Mouse (Mus musculus): ENCODE data around the gene Ttc21a.
A peak's percentile ranks its signal among the peaks of the same experiment; 100 is the strongest.

Ttc21a gene

DNA sequence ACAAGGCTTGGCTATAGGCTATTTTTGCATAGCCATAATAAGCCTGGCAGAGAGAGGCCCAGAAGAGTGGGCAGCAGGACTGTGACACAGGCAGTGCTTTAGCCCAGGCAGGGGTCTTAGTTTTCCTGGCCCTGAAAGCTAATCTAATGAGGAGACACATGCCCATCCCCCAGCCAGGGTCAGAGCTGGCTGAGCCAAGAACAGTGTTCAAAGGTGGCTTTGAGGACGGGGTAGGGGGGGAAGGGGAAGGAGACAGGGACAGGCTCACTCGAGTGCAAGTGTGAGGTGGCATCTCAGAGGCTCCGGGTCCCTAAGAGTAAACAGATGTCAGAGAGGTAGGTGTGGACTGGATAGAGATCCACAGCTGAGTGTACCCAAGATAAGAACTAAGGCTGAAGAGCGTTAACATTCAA lies 43.4 kb downstream of the Ttc21a start:
- H3K4me3 ChIP-seq (replicated peaks; ENCODE audit: low read length), result peak overlapping the region; percentile 91
- no peak for TF ChIP-seq NANOG (IDR thresholded peaks at IDR 0.05; ENCODE audit: borderline replicate concordance, low read length)
- TF ChIP-seq CTCF (conservative IDR thresholded peaks at IDR 0.05; ENCODE audit: low read length), result no peak
- TF ChIP-seq POU5F1 (IDR thresholded peaks at IDR 0.05; ENCODE audit: borderline replicate concordance, low read length), result no peak
- H3K9me3 ChIP-seq (ENCODE audit: low read length), result no peaks in the 10 kb centered on the region
- peaks cover 28% of the 10 kb centered on the region for H3K36me3 ChIP-seq (ENCODE audit: insufficient read depth, low read length)
- peaks cover 83% of the 10 kb centered on the region for H3K4me1 ChIP-seq (replicated peaks; ENCODE audit: low read depth, low read length)
- H3K27me3 ChIP-seq (ENCODE audit: insufficient read depth, low read length), result no peaks in the 10 kb centered on the region

DNA sequence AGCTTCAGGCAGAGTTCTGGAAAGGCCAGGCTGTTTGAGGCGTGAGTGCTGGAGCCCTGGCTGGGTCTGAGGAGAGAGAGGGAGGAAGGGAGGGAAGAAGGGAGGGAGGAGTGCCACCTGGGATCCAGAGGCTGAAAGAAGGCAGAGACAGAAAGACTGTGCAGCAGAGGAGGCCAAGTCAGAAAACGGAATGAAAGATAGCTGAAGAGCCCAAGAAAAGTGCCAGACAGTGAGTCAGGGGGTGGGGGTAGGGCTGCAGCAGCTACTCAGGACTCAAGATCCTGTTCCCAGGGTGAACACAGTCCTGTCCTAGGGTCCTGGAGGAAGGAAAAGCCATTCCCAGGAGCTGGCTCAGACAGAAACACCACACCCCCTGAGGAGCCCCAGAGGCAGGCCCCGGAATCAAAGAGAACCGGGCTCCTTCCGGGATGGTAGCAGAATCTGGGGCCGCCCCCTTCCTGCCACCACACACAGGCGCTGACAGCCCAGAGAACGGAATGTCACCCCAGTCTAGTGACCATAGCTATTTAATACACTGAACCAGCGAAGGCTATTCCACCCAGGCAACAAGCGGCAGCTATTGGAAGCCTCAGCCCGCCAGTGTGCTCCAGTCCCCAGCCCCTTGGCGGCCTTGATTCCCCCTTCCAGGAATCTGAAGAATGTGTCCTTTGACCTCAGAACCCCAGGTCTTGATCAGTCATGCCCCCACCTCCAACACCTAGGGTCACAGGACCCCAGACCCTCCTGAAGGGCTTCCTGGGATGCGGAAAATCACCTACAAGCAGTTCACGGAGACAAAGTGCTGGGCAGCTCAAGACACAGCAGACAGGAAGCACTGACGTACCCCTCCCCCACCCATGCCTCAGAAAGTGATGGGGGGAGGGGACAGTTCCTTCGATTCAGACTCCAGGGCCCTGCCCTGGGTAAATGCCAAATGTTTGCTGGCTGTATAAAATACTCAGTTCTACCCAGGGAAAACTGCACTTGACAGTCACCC lies 44.1 kb downstream of the Ttc21a start:
- Histone ChIP-seq H3K27me3 (ENCODE audit: insufficient read depth, low read length) (no peaks in the 10 kb centered on the region), H3K4me1 (replicated peaks; ENCODE audit: low read depth, low read length) (peaks cover 84% of the 10 kb centered on the region), H3K4me3 (replicated peaks; ENCODE audit: low read length) (peak overlapping the region; percentile 91), H3K36me3 (ENCODE audit: insufficient read depth, low read length) (peaks cover 24% of the 10 kb centered on the region), H3K9me3 (ENCODE audit: low read length) (no peaks in the 10 kb centered on the region)
- no peak for TF ChIP-seq CTCF (conservative IDR thresholded peaks at IDR 0.05; ENCODE audit: low read length)
- no peak for TF ChIP-seq POU5F1 (IDR thresholded peaks at IDR 0.05; ENCODE audit: borderline replicate concordance, low read length)
- no peak for TF ChIP-seq NANOG (IDR thresholded peaks at IDR 0.05; ENCODE audit: borderline replicate concordance, low read length)

DNA sequence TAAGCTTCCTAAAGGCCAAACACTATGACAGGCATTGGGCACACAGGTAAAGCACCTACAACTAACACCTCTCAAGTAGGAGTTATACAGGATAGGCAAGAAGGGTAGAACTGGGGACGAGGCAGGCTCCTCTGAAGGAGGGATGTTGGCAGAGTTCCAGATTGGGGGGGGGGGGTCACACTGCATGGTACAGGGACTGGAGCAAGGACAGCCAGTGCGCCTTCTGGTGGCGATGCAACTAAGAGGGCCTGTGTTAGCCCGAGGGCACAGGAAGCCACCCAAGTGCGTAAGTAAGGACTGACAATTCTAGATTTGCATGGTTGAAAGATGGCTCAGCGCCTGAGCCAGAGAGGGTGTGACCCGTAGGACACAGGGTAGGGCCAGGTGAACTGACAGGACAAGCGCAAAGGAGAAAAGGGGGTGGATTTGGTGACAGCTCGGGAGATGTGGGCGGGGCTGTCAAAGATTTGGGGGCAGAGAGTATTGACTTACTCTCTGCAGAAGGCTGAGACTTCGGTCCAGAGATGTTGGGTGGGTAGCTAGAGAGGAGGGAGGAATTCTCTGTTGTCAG lies 44.9 kb downstream of the Ttc21a start:
- H3K4me3 ChIP-seq (replicated peaks; ENCODE audit: low read length), result peak overlapping the region; percentile 91
- TF ChIP-seq CTCF (conservative IDR thresholded peaks at IDR 0.05; ENCODE audit: low read length) (no peak), POU5F1 (IDR thresholded peaks at IDR 0.05; ENCODE audit: borderline replicate concordance, low read length) (no peak), NANOG (IDR thresholded peaks at IDR 0.05; ENCODE audit: borderline replicate concordance, low read length) (no peak)
- no peaks in the 10 kb centered on the region for H3K9me3 ChIP-seq (ENCODE audit: low read length)
- peaks cover 18% of the 10 kb centered on the region for H3K36me3 ChIP-seq (ENCODE audit: insufficient read depth, low read length)
- no peaks in the 10 kb centered on the region for H3K27me3 ChIP-seq (ENCODE audit: insufficient read depth, low read length)
- peaks cover 84% of the 10 kb centered on the region for H3K4me1 ChIP-seq (replicated peaks; ENCODE audit: low read depth, low read length)

DNA sequence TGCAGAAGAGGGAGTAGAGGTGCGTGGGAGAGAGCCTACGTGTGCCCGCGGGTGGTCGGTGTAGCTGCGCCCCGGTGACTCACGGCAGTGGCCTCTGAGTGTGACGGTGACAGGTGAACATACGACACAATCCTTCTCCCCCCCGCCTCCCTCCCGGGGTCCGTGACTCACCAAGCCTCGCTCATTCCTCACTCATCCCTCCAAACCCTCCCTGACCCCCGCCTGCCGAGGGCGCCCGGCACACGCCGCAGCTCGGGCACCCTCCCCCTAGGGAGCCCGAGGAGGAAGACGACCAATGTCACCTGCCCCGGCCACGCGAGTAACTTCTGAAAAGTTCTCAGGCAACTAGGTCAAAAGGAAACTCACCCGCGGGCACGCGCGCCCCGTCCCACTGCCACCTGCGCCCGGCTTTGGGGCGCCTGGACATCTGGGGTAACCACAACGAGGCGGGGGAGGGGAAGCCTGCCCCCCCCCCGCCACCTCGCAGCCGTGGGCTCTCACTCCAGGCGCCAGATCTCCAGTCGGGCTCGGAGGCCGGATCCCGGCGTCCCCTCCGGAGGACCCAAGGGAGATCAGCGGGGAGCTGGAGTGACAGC lies 45.6 kb downstream of the Ttc21a start:
- peak overlapping the region; percentile 91 for H3K4me3 ChIP-seq (replicated peaks; ENCODE audit: low read length)
- peaks cover 18% of the 10 kb centered on the region for H3K36me3 ChIP-seq (ENCODE audit: insufficient read depth, low read length)
- H3K9me3 ChIP-seq (ENCODE audit: low read length), result no peaks in the 10 kb centered on the region
- TF ChIP-seq NANOG (IDR thresholded peaks at IDR 0.05; ENCODE audit: borderline replicate concordance, low read length), result no peak
- H3K27me3 ChIP-seq (ENCODE audit: insufficient read depth, low read length), result no peaks in the 10 kb centered on the region
- H3K4me1 ChIP-seq (replicated peaks; ENCODE audit: low read depth, low read length), result peaks cover 84% of the 10 kb centered on the region

DNA sequence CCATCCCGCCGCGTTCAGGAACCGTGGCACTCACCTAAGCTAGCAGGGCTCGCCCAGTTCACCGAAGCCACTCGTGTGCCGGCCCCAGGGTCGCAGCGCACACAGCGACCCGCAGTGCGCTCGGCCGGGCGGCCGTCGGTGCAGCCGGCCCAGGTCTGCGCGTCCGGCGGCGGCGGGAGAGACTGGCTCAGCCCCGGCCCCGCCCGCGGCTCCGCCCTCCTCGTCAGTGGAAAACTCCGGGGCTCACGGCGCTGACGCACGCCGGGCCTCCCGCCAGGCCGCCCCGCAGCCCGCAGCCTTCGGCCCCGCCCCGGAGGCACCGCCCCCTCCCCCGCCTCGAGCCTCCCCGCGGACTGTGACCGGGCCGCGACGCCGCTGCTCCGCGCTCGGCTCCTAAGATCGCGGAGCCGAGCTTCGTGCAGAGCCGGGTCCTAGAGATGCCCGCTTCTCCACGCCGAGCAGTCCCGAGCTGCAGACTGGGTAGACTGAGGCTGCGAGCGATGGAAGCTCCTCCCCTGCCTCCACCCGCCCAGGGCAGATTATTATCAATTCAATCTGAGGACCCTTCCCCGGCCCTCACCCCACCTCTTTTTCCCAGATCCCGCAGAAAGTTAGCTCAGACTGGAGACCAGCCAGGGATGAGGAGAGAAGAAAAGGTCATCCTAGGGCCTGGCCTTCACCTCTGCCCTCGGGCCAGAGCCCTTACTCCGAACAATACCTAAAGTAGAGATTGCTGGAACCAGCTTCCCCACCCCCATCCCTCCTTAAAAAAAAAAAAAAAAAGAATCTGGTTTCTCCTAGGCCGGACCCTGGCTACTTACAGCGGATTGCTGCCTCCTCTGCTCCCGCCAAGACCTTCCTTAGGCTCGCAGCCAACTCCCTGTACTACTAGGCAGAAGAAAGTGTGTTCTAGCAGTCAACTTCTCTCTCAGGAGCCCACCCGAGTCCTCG lies 46.5 kb downstream of the Ttc21a start:
- TF ChIP-seq CTCF (conservative IDR thresholded peaks at IDR 0.05; ENCODE audit: low read length), result no peak
- TF ChIP-seq POU5F1 (IDR thresholded peaks at IDR 0.05; ENCODE audit: borderline replicate concordance, low read length), result no peak
- no peak for TF ChIP-seq NANOG (IDR thresholded peaks at IDR 0.05; ENCODE audit: borderline replicate concordance, low read length)
- Histone ChIP-seq H3K36me3 (ENCODE audit: insufficient read depth, low read length) (peaks cover 18% of the 10 kb centered on the region), H3K27me3 (ENCODE audit: insufficient read depth, low read length) (no peaks in the 10 kb centered on the region), H3K4me1 (replicated peaks; ENCODE audit: low read depth, low read length) (peaks cover 82% of the 10 kb centered on the region), H3K4me3 (replicated peaks; ENCODE audit: low read length) (peak overlapping the region; percentile 91), H3K9me3 (ENCODE audit: low read length) (no peaks in the 10 kb centered on the region)

DNA sequence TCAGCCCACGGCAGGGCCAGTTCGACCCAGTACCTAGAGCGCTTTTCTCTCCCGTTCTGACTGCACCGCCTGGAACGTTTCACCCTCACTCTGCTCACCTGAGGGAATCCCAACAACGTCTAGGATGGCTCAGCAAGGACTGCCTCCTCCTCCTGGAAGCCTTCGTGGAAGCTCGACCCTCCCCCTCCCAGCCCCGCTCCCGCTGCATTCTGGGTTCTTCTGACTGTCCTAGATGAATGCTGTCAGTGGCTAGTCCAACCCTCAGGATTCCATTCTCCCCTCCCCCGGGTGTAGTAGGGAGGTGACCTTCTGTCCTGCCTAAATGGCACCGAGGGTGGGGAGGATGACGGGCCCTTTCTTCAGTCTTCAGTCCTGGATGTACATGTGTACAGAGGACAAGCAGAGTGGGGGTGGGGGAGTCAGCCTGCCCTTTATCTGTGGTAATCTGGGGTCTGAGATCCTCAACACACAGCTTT lies 47.2 kb downstream of the Ttc21a start, which contains the start of gene Csrnp1:
Csrnp1 (minus strand) TSS at position 123 of the 476 bp plus-strand sequence.
- TF ChIP-seq POU5F1 (IDR thresholded peaks at IDR 0.05; ENCODE audit: borderline replicate concordance, low read length), result no peak
- peak within 1 kb of the TSS; percentile 91 for H3K4me3 ChIP-seq (replicated peaks; ENCODE audit: low read length)
- peaks cover 12% of the 10 kb centered on the region for H3K36me3 ChIP-seq (ENCODE audit: insufficient read depth, low read length)
- H3K27me3 ChIP-seq (ENCODE audit: insufficient read depth, low read length), result no peaks in the 10 kb centered on the region
- no peaks in the 10 kb centered on the region for H3K9me3 ChIP-seq (ENCODE audit: low read length)
- H3K4me1 ChIP-seq (replicated peaks; ENCODE audit: low read depth, low read length), result peaks cover 79% of the 10 kb centered on the region

DNA sequence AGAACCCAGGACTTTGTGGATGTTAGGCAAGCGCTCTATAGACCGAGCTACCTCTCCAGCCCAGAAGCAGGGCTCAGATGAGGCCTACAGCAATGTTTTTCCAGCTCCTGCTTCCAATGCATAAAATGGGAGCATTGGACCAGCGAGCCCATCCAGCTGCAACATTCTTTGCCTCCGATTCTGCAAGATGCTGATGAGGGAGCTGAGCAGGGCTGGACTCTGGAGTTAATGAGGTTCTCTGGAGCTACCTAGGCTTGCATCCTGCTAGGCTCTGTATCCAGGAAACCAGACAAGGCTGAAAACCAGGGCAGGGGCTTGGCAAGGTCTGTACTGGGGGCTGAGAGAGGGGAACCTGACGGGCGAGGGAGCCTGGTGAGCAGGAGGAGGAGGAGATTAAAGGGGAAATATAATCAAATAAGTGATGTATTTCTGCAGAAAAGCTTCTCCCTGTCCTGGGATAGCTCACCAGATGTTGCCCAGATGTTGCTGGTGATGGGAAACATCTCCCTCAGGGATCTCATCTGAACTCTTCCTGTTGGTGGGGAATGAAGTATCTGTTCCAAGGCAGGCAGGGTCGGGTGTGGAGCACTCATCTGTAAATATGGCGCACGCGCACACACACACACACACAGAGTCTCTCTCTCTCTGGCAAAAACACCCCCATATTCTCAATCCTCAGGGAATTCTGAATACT lies 48.6 kb downstream of the Ttc21a start:
- no peaks in the 10 kb centered on the region for H3K9me3 ChIP-seq (ENCODE audit: low read length)
- H3K4me1 ChIP-seq (replicated peaks; ENCODE audit: low read depth, low read length), result peaks cover 67% of the 10 kb centered on the region
- no peaks in the 10 kb centered on the region for H3K27me3 ChIP-seq (ENCODE audit: insufficient read depth, low read length)
- 0 out of 2 replicates have a peak, but pooled peaks cover under 1% of the 10 kb centered on the region for H3K36me3 ChIP-seq (ENCODE audit: insufficient read depth, low read length)
- no peak overlapping the region for H3K4me3 ChIP-seq (replicated peaks; ENCODE audit: low read length)
- TF ChIP-seq NANOG (IDR thresholded peaks at IDR 0.05; ENCODE audit: borderline replicate concordance, low read length) (no peak), CTCF (conservative IDR thresholded peaks at IDR 0.05; ENCODE audit: low read length) (no peak), POU5F1 (IDR thresholded peaks at IDR 0.05; ENCODE audit: borderline replicate concordance, low read length) (no peak)
